Mouse (Mus musculus) forebrain, embryonic 16.5 days (tissue): ENCODE measurements around the gene Ndst4. TPM values are rescaled to one million over a fixed set of nuclear protein-coding genes. Genes with fewer than 3 reads are reported as not detected.

Experiments used
- ATAC-seq: fragments of 200-750 bp; cut with Nextera tagmentation; 2 replicates; pipeline ENCODE4 v1.8.0; 2017; ENCODE audit warnings: mild to moderate bottlenecking, moderate library complexity
- H3K27ac ChIP-seq: fragments of 300-500 bp; sonication (generic); 2 replicates; pipeline ENCODE4 v1.5.1; 2014; ENCODE audit warnings: low read length, control low read depth
- H3K27me3 ChIP-seq: fragments of 300-500 bp; sonication (generic); replicated peaks from 2 replicates; pipeline ENCODE4 v1.6.1; 2014; ENCODE audit warnings: low read length; ENCODE audit not compliant: control insufficient read depth, insufficient read depth
- H3K36me3 ChIP-seq: fragments of 300-500 bp; sonication (generic); 2 replicates; pipeline ENCODE4 v1.6.1; 2014; ENCODE audit not compliant: control insufficient read depth, insufficient read depth
- H3K4me1 ChIP-seq: fragments of 300-500 bp; sonication (generic); replicated peaks from 2 replicates; pipeline ENCODE4 v1.6.1; 2014; ENCODE audit warnings: low read length; ENCODE audit not compliant: control insufficient read depth, insufficient read depth
- H3K4me2 ChIP-seq: fragments of 300-500 bp; sonication (generic); 2 replicates; pipeline ENCODE4 v1.6.1; 2014; ENCODE audit warnings: mild to moderate bottlenecking, low read length, control low read depth
- H3K4me3 ChIP-seq: fragments of 300-500 bp; sonication (generic); replicated peaks from 2 replicates; pipeline ENCODE4 v1.5.1; 2014; ENCODE audit warnings: mild to moderate bottlenecking, low read length, control low read depth
- H3K9ac ChIP-seq: fragments of 300-500 bp; sonication (generic); replicated peaks from 2 replicates; pipeline ENCODE4 v1.6.1; 2014; ENCODE audit warnings: low read depth, low read length, control low read depth
- H3K9me3 ChIP-seq: fragments of 300-500 bp; sonication (generic); 2 replicates; pipeline ENCODE4 v1.6.1; 2016; ENCODE audit warnings: low read length; ENCODE audit not compliant: control insufficient read depth
- WGBS: fragments of 180-500 bp; shearing (Covaris S2); extraction: QIAGEN DNeasy Blood & Tissue Kit; methylation state at CpG from one replicate; pipeline ENCODE4 v1.1.7; 2014; 5-methylcytosine and 5-hydroxymethylcytosine counted together
- polyA plus RNA-seq: library from polyadenylated mRNA; unstranded; fragments of >200 nt; fragmentation: Nextera tagmentation; extraction: Ambion mirVana; gene quantifications from 2 replicates; pipeline ENCODE4 v1.2.1, GENCODE M21; 2015

Ndst4 gene
- 1.8 and 2.1 TPM in 2 replicates for polyA plus RNA-seq

GRCm38 (mm10) chr3:125403601-125404396, at the start of gene Ndst4:
TSS of gene Ndst4 (plus strand) at chr3:125404076.
- H3K4me2 ChIP-seq, result peak within 1 kb of the TSS; percentile 58
- H3K27me3 ChIP-seq, result no peaks in the 10 kb centered on the region
- 2% methylated on average over 14 of the region's 14 CpGs for WGBS
- peaks cover 10% of the 10 kb centered on the region for H3K4me1 ChIP-seq
- ATAC-seq, result peak; percentile 95
- no peaks in the 10 kb centered on the region for H3K36me3 ChIP-seq
- peak within 1 kb of the TSS; percentile 45 for H3K4me3 ChIP-seq
- H3K9ac ChIP-seq, result peak within 1 kb of the TSS; percentile 48
- H3K27ac ChIP-seq, result 0 out of 2 replicates have a peak within 1 kb of the TSS, but pooled peaks have one; percentile 24
- no peaks in the 10 kb centered on the region for H3K9me3 ChIP-seq

GRCm38 (mm10) chr3:125397443-125397842, 6.4 kb upstream of the Ndst4 start:
- no peak for ATAC-seq
- WGBS, result 79% methylated on average over 3 of the region's 3 CpGs
- H3K27me3 ChIP-seq, result no peaks in the 10 kb centered on the region

GRCm38 (mm10) chr3:125406456-125406855, 2.6 kb downstream of the Ndst4 start:
- Histone ChIP-seq H3K36me3 (no peaks in the 10 kb centered on the region), H3K9ac (no peak overlapping the region), H3K27ac (no peak overlapping the region), H3K4me3 (no peak overlapping the region), H3K4me2 (no peak overlapping the region), H3K27me3 (no peaks in the 10 kb centered on the region), H3K9me3 (no peaks in the 10 kb centered on the region), H3K4me1 (peaks cover 10% of the 10 kb centered on the region)
- WGBS, result 26% methylated on average over 2 of the region's 2 CpGs
- no peak for ATAC-seq

More at GRCm38 (mm10) chr3:125397443-125397842, 6.4 kb upstream of the Ndst4 start:
- Histone ChIP-seq H3K4me3 (no peak overlapping the region), H3K9ac (no peak overlapping the region), H3K36me3 (no peaks in the 10 kb centered on the region), H3K27ac (no peak overlapping the region), H3K9me3 (no peaks in the 10 kb centered on the region), H3K4me1 (no peaks in the 10 kb centered on the region), H3K4me2 (no peak overlapping the region)

- H3K4me1 ChIP-seq, result peaks cover 10% of the 10 kb centered on the region
- WGBS, result 35% methylated on average over 3 of the region's 3 CpGs
- no peaks in the 10 kb centered on the region for H3K9me3 ChIP-seq
- no peak overlapping the region for H3K27ac ChIP-seq
- H3K4me2 ChIP-seq, result no peak overlapping the region
- no peaks in the 10 kb centered on the region for H3K36me3 ChIP-seq
- no peaks in the 10 kb centered on the region for H3K27me3 ChIP-seq
- no peak overlapping the region for H3K4me3 ChIP-seq
- H3K9ac ChIP-seq, result no peak overlapping the region
- peak; percentile 9; the same call in 1 of the 2 replicates for ATAC-seq
Observed at GRCm38 (mm10) chr3:125406991-125407390, 3.1 kb downstream of the Ndst4 start.

GRCm38 (mm10) chr3:125466894-125467652, 63.2 kb downstream of the Ndst4 start:
- Histone ChIP-seq H3K4me1 (no peaks in the 10 kb centered on the region), H3K27ac (no peak overlapping the region), H3K9me3 (no peaks in the 10 kb centered on the region), H3K27me3 (no peaks in the 10 kb centered on the region), H3K36me3 (no peaks in the 10 kb centered on the region), H3K4me3 (no peak overlapping the region), H3K4me2 (no peak overlapping the region), H3K9ac (no peak overlapping the region)
- WGBS, result 35% methylated on average over 6 of the region's 6 CpGs
- no peak for ATAC-seq

- no peak for ATAC-seq
- Histone ChIP-seq H3K9me3 (no peaks in the 10 kb centered on the region), H3K4me2 (no peak overlapping the region), H3K9ac (no peak overlapping the region), H3K36me3 (no peaks in the 10 kb centered on the region), H3K4me1 (no peaks in the 10 kb centered on the region), H3K4me3 (no peak overlapping the region), H3K27ac (no peak overlapping the region), H3K27me3 (no peaks in the 10 kb centered on the region)
- 87% methylated on average over 5 of the region's 5 CpGs for WGBS
Observed at GRCm38 (mm10) chr3:125510102-125510501, 106.2 kb downstream of the Ndst4 start.

GRCm38 (mm10) chr3:125533371-125533770, 129.5 kb downstream of the Ndst4 start:
- Histone ChIP-seq H3K4me2 (no peak overlapping the region), H3K4me3 (no peak overlapping the region), H3K27ac (no peak overlapping the region), H3K9ac (no peak overlapping the region), H3K9me3 (no peaks in the 10 kb centered on the region), H3K4me1 (no peaks in the 10 kb centered on the region), H3K27me3 (no peaks in the 10 kb centered on the region), H3K36me3 (no peaks in the 10 kb centered on the region)
- no peak for ATAC-seq
- 47% methylated on average over 8 of the region's 8 CpGs for WGBS

GRCm38 (mm10) chr3:125570602-125571001, 166.7 kb downstream of the Ndst4 start:
- H3K4me1 ChIP-seq, result no peaks in the 10 kb centered on the region
- H3K27me3 ChIP-seq, result no peaks in the 10 kb centered on the region
- no peak overlapping the region for H3K9ac ChIP-seq
- H3K27ac ChIP-seq, result no peak overlapping the region
- no peaks in the 10 kb centered on the region for H3K36me3 ChIP-seq
- no peaks in the 10 kb centered on the region for H3K9me3 ChIP-seq
- ATAC-seq, result no peak
- 92% methylated on average over 2 of the region's 2 CpGs for WGBS
- no peak overlapping the region for H3K4me2 ChIP-seq
- no peak overlapping the region for H3K4me3 ChIP-seq

- Histone ChIP-seq H3K4me1 (no peaks in the 10 kb centered on the region), H3K9me3 (no peaks in the 10 kb centered on the region), H3K27me3 (no peaks in the 10 kb centered on the region), H3K9ac (no peak overlapping the region), H3K36me3 (no peaks in the 10 kb centered on the region), H3K27ac (no peak overlapping the region), H3K4me2 (no peak overlapping the region), H3K4me3 (no peak overlapping the region)
- ATAC-seq, result no peak
- WGBS, result 76% methylated on average over 2 of the region's 2 CpGs
Observed at GRCm38 (mm10) chr3:125632233-125632632, 228.4 kb downstream of the Ndst4 start.
